Mouse (Mus musculus): ENCODE measurements around the gene Gm10273. TPM values are rescaled to one million over a fixed set of nuclear protein-coding genes. Genes with fewer than 3 reads are reported as not detected.
"Not testable (repeated sequence)": the region's sequence is repeated elsewhere in the genome, so short reads cannot be mapped to it uniquely, and the experiment has no call there.

Gm10273 gene
- polyA plus RNA-seq, 1 experiment: 0.38 TPM

DNA sequence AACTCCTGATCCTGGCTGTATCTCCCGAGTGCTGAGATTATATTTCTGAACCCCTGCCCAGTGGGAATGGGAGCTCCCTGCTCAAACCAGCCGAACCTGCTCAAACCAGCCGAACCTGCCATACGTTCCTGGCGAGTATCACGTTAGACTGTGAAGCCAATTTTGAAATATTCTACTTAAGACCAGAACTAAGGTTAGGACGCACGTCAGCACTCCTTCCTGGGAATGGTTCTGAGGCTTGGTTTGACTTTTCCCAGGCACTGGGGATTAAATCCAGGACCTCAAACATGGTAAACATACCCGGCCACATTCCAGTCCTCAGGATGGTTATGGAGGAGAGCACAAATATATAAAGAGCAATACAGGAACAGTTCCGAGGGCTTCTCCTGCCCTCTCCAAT is 17.5 kb upstream of the Gm10273 start:
- H3K27ac ChIP-seq (ENCODE audit: insufficient read depth, low read depth, low read length): no peak overlapping the region
- no peak for TF ChIP-seq POLR2A (IDR thresholded peaks at IDR 0.05; ENCODE audit: low read depth, low read length)

DNA sequence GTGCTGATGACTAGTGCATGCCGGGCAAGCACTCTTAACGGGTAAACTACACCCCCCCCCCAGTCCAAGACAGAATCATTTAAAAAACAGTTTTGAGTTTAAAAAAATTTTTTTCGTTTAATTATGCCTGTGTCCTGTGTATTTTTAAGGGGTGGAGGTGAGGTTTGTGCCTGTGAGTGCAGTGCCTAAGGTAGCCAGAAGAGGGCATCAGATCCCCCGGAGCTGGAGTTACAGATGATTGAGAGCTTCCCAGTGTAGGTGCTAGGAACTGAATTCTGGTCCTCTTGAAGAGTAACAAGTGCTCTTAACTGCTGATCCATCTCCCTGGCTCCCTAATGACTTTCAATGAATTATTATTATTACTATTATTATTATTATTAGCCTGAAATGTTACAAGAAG is 16.7 kb upstream of the Gm10273 start:
- Histone ChIP-seq H3K27ac (ENCODE audit: insufficient read depth, low read depth, low read length) (no peak overlapping the region), H3K36me3 (ENCODE audit: control insufficient read depth, insufficient read depth, low read length) (no peaks in the 10 kb centered on the region), H3K4me1 (ENCODE audit: control insufficient read depth, insufficient read depth, insufficient read length, low read length) (no peaks in the 10 kb centered on the region; the same call in 1 of the 2 replicates), H3K27me3 (ENCODE audit: control insufficient read depth, insufficient read depth, low read length) (no peaks in the 10 kb centered on the region), H3K4me3 (ENCODE audit: low read depth, low read length) (no peak overlapping the region)
- WGBS: 93% methylated on average over 4 of the region's 4 CpGs
- TF ChIP-seq CTCF (IDR thresholded peaks at IDR 0.05; ENCODE audit: extremely low read depth, insufficient read length, insufficient replicate concordance, low read depth, low read length) (peak; percentile 27; the same call in 1 of the 2 replicates), POLR2A (IDR thresholded peaks at IDR 0.05; ENCODE audit: low read depth, low read length) (no peak)

More for the DNA sequence above, 17.5 kb upstream of the Gm10273 start:
- WGBS: 50% methylated on average over 10 of the region's 10 CpGs
- Histone ChIP-seq H3K4me3 (ENCODE audit: low read depth, low read length) (no peak overlapping the region), H3K4me1 (ENCODE audit: control insufficient read depth, insufficient read depth, insufficient read length, low read length) (no peaks in the 10 kb centered on the region; the same call in 1 of the 2 replicates), H3K36me3 (ENCODE audit: control insufficient read depth, insufficient read depth, low read length) (no peaks in the 10 kb centered on the region), H3K27me3 (ENCODE audit: control insufficient read depth, insufficient read depth, low read length) (no peaks in the 10 kb centered on the region)

DNA sequence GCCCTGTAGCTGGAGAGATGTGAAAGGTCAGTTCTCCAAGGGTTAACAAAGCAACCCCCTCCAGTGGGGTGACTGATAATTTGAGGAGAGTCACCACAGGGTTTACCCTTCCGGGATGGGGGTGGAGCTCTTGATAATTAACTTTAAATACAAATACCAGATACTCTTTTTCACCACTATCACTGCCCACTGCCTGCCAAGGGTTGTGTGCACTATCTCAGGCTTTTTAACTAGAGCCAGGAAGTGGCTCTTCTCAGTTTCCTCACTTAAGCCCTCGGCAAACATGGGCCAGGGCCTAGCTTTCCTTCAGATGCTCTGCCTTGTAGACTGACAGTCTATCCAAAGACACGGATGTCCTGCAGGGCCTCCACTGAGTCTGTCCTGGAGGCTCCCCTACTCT is 15.5 kb upstream of the Gm10273 start:
- Histone ChIP-seq H3K27ac (ENCODE audit: insufficient read depth, low read depth, low read length) (no peak overlapping the region), H3K4me1 (ENCODE audit: control insufficient read depth, insufficient read depth, insufficient read length, low read length) (no peaks in the 10 kb centered on the region; the same call in 1 of the 2 replicates), H3K27me3 (ENCODE audit: control insufficient read depth, insufficient read depth, low read length) (no peaks in the 10 kb centered on the region), H3K4me3 (ENCODE audit: low read depth, low read length) (no peak overlapping the region), H3K36me3 (ENCODE audit: control insufficient read depth, insufficient read depth, low read length) (no peaks in the 10 kb centered on the region)
- TF ChIP-seq CTCF (IDR thresholded peaks at IDR 0.05; ENCODE audit: extremely low read depth, insufficient read length, insufficient replicate concordance, low read depth, low read length) (no peak), POLR2A (IDR thresholded peaks at IDR 0.05; ENCODE audit: low read depth, low read length) (no peak)
- 39% methylated on average over 3 of the region's 3 CpGs for WGBS

GRCm38 (mm10) chr10:59380411-59380821 is 15.0 kb upstream of the Gm10273 start:
- H3K4me3 ChIP-seq (ENCODE audit: low read depth, low read length): no peak overlapping the region
- H3K4me1 ChIP-seq (ENCODE audit: control insufficient read depth, insufficient read depth, insufficient read length, low read length): no peaks in the 10 kb centered on the region; the same call in 1 of the 2 replicates
- H3K27ac ChIP-seq (ENCODE audit: insufficient read depth, low read depth, low read length): no peak overlapping the region
- no peaks in the 10 kb centered on the region for H3K36me3 ChIP-seq (ENCODE audit: control insufficient read depth, insufficient read depth, low read length)
- no peaks in the 10 kb centered on the region for H3K27me3 ChIP-seq (ENCODE audit: control insufficient read depth, insufficient read depth, low read length)
- no peak for TF ChIP-seq POLR2A (IDR thresholded peaks at IDR 0.05; ENCODE audit: low read depth, low read length)
- TF ChIP-seq CTCF (IDR thresholded peaks at IDR 0.05; ENCODE audit: extremely low read depth, insufficient read length, insufficient replicate concordance, low read depth, low read length): no peak
- 51% methylated on average over 2 of the region's 2 CpGs for WGBS

DNA sequence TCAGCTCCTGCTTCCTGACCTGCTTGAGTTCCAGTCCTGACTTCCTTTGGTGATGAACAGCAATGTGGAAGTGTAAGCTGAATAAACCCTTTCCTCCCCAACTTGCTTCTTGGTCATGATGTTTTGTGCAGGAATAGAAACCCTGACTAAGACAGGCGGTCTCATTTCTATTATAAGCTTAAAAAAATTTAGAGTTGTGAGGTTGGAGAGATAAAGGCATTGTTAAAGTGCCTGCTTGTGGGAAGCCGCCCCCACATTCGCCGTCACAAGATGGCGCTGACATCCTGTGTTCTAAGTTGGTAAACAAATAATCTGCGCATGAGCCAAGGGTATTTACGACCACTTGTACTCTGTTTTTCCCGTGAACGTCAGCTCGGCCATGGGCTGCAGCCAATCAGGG is 13.9 kb upstream of the Gm10273 start:
- H3K27ac ChIP-seq (ENCODE audit: insufficient read depth, low read depth, low read length); H3K36me3 ChIP-seq (ENCODE audit: control insufficient read depth, insufficient read depth, low read length); H3K4me3 ChIP-seq (ENCODE audit: low read depth, low read length); H3K27me3 ChIP-seq (ENCODE audit: control insufficient read depth, insufficient read depth, low read length); H3K4me1 ChIP-seq (ENCODE audit: control insufficient read depth, insufficient read depth, insufficient read length, low read length): not testable (repeated sequence)
- 77% methylated on average over 6 of the region's 10 CpGs for WGBS

DNA sequence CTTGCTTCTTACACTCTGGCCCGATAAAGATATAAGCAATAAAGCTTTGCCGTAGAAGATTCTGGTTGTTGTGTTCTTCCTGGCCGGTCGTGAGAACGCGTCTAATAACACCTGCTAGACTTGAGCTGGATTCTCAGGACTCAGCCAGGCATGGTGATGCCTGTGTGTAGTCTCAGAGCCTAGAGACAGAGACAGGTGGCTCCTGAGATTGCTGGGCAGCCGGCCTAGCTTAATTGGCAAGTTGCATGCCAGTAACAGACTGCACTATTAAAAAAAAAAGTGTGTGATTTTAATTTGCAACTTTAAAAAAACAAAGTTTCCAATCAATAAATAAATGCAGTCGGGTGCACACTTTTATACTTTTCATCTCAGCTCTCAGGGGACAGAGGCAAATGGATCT is 8.5 kb upstream of the Gm10273 start:
- Histone ChIP-seq H3K36me3 (ENCODE audit: control insufficient read depth, insufficient read depth, low read length) (no peaks in the 10 kb centered on the region), H3K27ac (ENCODE audit: insufficient read depth, low read depth, low read length) (no peak overlapping the region), H3K27me3 (ENCODE audit: control insufficient read depth, insufficient read depth, low read length) (no peaks in the 10 kb centered on the region), H3K4me3 (ENCODE audit: low read depth, low read length) (no peak overlapping the region), H3K4me1 (ENCODE audit: control insufficient read depth, insufficient read depth, insufficient read length, low read length) (peaks cover 2% of the 10 kb centered on the region)
- WGBS: 78% methylated on average over 8 of the region's 8 CpGs
- TF ChIP-seq CTCF (IDR thresholded peaks at IDR 0.05; ENCODE audit: extremely low read depth, insufficient read length, insufficient replicate concordance, low read depth, low read length) (no peak), POLR2A (IDR thresholded peaks at IDR 0.05; ENCODE audit: low read depth, low read length) (no peak)

DNA sequence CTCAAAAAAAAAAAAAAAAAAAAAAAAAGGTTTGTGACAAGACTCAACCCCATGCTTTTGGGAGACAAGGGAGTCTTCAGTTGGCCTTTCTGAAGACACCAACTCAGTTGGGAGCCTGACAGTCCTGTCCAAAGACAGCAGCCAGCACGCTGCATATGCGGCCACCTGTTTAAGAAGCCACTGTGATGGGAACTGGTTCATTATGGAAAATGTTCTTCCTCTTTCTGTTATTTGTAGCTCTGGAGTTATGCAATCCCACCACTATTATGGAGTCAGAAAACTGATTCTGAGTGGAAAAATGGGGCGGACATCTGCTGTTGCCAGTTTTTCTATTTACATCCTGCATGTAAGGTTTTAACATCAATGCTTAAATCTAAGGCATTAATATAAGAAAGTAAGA is 5.8 kb upstream of the Gm10273 start:
- Histone ChIP-seq H3K36me3 (ENCODE audit: control insufficient read depth, insufficient read depth, low read length) (no peaks in the 10 kb centered on the region), H3K27me3 (ENCODE audit: control insufficient read depth, insufficient read depth, low read length) (no peaks in the 10 kb centered on the region), H3K4me1 (ENCODE audit: control insufficient read depth, insufficient read depth, insufficient read length, low read length) (peaks cover 4% of the 10 kb centered on the region), H3K4me3 (ENCODE audit: low read depth, low read length) (no peak overlapping the region), H3K27ac (ENCODE audit: insufficient read depth, low read depth, low read length) (no peak overlapping the region)
- 96% methylated on average over 3 of the region's 3 CpGs for WGBS
- TF ChIP-seq POLR2A (IDR thresholded peaks at IDR 0.05; ENCODE audit: low read depth, low read length) (no peak), CTCF (IDR thresholded peaks at IDR 0.05; ENCODE audit: extremely low read depth, insufficient read length, insufficient replicate concordance, low read depth, low read length) (no peak)

- H3K4me1 ChIP-seq (ENCODE audit: control insufficient read depth, insufficient read depth, insufficient read length, low read length): peaks cover 4% of the 10 kb centered on the region
- 6% methylated on average over 4 of the region's 4 CpGs for WGBS
- H3K4me3 ChIP-seq (ENCODE audit: low read depth, low read length): no peak overlapping the region
- no peaks in the 10 kb centered on the region for H3K36me3 ChIP-seq (ENCODE audit: control insufficient read depth, insufficient read depth, low read length)
- no peaks in the 10 kb centered on the region for H3K27me3 ChIP-seq (ENCODE audit: control insufficient read depth, insufficient read depth, low read length)
- TF ChIP-seq POLR2A (IDR thresholded peaks at IDR 0.05; ENCODE audit: low read depth, low read length) (no peak), CTCF (IDR thresholded peaks at IDR 0.05; ENCODE audit: extremely low read depth, insufficient read length, insufficient replicate concordance, low read depth, low read length) (no peak)
- no peak overlapping the region for H3K27ac ChIP-seq (ENCODE audit: insufficient read depth, low read depth, low read length)
These were observed 3.5 kb upstream of the Gm10273 start for GRCm38 (mm10) chr10:59391907-59392306.
